Mouse (Mus musculus): ENCODE results near the gene Ifi207. TPM values are rescaled to one million over a fixed set of nuclear protein-coding genes. Genes with fewer than 3 reads are reported as not detected.
"Not testable (repeated sequence)": the region's sequence is repeated elsewhere in the genome, so short reads cannot be mapped to it uniquely, and the experiment has no call there.

Gene Ifi207
- polyA plus RNA-seq (2017; shearing (Covaris generic)), result under 1 TPM; 0.13 to 0.27 TPM

- ATAC-seq, result no peak
Observed at GRCm38 (mm10) chr1:173741656-173742055, at the start of gene Ifi207. Gene Ifi207 (minus strand): TSS chr1:173741747.

- ATAC-seq, result not testable (repeated sequence)
Observed at GRCm38 (mm10) chr1:173773457-173773856, 31.9 kb upstream of the Ifi207 start.

GRCm38 (mm10) chr1:173766848-173767617, 25.5 kb upstream of the Ifi207 start, which contains the start of gene Ifi204:
Gene Ifi204 (minus strand): TSS chr1:173766943.
- peak; percentile 19 for ATAC-seq

- peak; percentile 94 for ATAC-seq
Observed at GRCm38 (mm10) chr1:173760032-173760431, 18.5 kb upstream of the Ifi207 start.

- ATAC-seq, result no peak
Observed at GRCm38 (mm10) chr1:173742262-173742661, 715 bp upstream of the Ifi207 start.

GRCm38 (mm10) chr1:173740537-173740936, 1.0 kb downstream of the Ifi207 start:
- ATAC-seq, result no peak

- no peak for ATAC-seq
Observed at GRCm38 (mm10) chr1:173736986-173737385, 4.6 kb downstream of the Ifi207 start.

- ATAC-seq, result not testable (repeated sequence)
Observed at GRCm38 (mm10) chr1:173735015-173735414, 6.5 kb downstream of the Ifi207 start.

GRCm38 (mm10) chr1:173733219-173733618, 8.3 kb downstream of the Ifi207 start:
- no peak for ATAC-seq

- no peak for ATAC-seq
Observed at GRCm38 (mm10) chr1:173694270-173694669, 47.3 kb downstream of the Ifi207 start.

GRCm38 (mm10) chr1:173678605-173679004, 62.9 kb downstream of the Ifi207 start:
- peak; percentile 80 for ATAC-seq

- peak; percentile 91 for ATAC-seq
Observed at GRCm38 (mm10) chr1:173673458-173674097, 68.0 kb downstream of the Ifi207 start, which contains the start of gene Ifi208. Gene Ifi208 (plus strand): TSS chr1:173673675.

Other genes starting within 250 kb of the Ifi207 start
- gene Ifi214, start 205.8 kb downstream of the Ifi207 start, polyA plus RNA-seq (2017; shearing (Covaris generic)), result 10 to 100 TPM; 26.9 to 33.2 TPM
- 10 to 100 TPM; 86.1 to 90.7 TPM for gene Ifi213, start 142.5 kb downstream of the Ifi207 start, polyA plus RNA-seq (2017; shearing (Covaris generic))
- gene Ifi209, start 110.8 kb downstream of the Ifi207 start, polyA plus RNA-seq (2017; shearing (Covaris generic)), result 100 to 1,000 TPM; 232 to 244 TPM
- gene Ifi208, start 68.1 kb downstream of the Ifi207 start, polyA plus RNA-seq (2017; shearing (Covaris generic)), result 10 to 100 TPM; 61.1 to 77.0 TPM
- 1 to 10 TPM; 1.0 to 1.1 TPM for gene Ifi204, start 25.2 kb upstream of the Ifi207 start, polyA plus RNA-seq (2017; shearing (Covaris generic))
- 1 to 10 TPM; 3.1 to 3.2 TPM for gene Ifi211, start 171.3 kb upstream of the Ifi207 start, polyA plus RNA-seq (2017; shearing (Covaris generic))
- 100 to 1,000 TPM; 388 to 517 TPM for gene Mndal, start 200.7 kb upstream of the Ifi207 start, polyA plus RNA-seq (2017; shearing (Covaris generic))
- 100 to 1,000 TPM; 295 to 386 TPM for gene Ifi203, start 200.9 kb upstream of the Ifi207 start, polyA plus RNA-seq (2017; shearing (Covaris generic))
- not detected for gene Ifi202b, start 241.0 kb upstream of the Ifi207 start, polyA plus RNA-seq (2017; shearing (Covaris generic))

Data from activated CD4-positive, CD25-positive, alpha-beta regulatory T cell, adult 4 months (primary cell).